Mouse (Mus musculus): ENCODE measurements around the gene Pigp. TPM values are rescaled to one million over a fixed set of nuclear protein-coding genes. Genes with fewer than 3 reads are reported as not detected.

The Pigp gene
- polyA plus RNA-seq (2015; fragmentation: Nextera tagmentation; extraction: Ambion mirVana) = 117 and 131 TPM in 2 replicates

GRCm38 (mm10) chr16:94371301-94371931 is at the start of gene Pigp:
TSS of gene Pigp (minus strand) at chr16:94371842.
- H3K9me3 ChIP-seq (replicated peaks; ENCODE audit: control insufficient read depth, low read length) = no peaks in the 10 kb centered on the region
- peak within 1 kb of the TSS; percentile 92 for H3K4me3 ChIP-seq (replicated peaks; ENCODE audit: low read length)
- H3K4me2 ChIP-seq (ENCODE audit: low read depth, low read length) = peak within 1 kb of the TSS; percentile 53
- peaks cover 8% of the 10 kb centered on the region; the same call in 1 of the 2 replicates for H3K4me1 ChIP-seq (ENCODE audit: control insufficient read depth, insufficient read depth, low read length)
- peak within 1 kb of the TSS; percentile 99 for H3K27ac ChIP-seq (ENCODE audit: low read length)
- peak; percentile 77 for ATAC-seq (ENCODE audit: insufficient read depth, low FRiP score)
- no peaks in the 10 kb centered on the region for H3K27me3 ChIP-seq (ENCODE audit: control insufficient read depth, insufficient read depth, low read length)
- no peaks in the 10 kb centered on the region for H3K36me3 ChIP-seq (ENCODE audit: control insufficient read depth, insufficient read depth, low read length)
- peak within 1 kb of the TSS; percentile 98 for H3K9ac ChIP-seq (ENCODE audit: low read length)
- WGBS = under 1% methylated on average over 43 of the region's 43 CpGs

- WGBS = 94% methylated on average over 3 of the region's 3 CpGs
- peaks cover 5% of the 10 kb centered on the region for H3K9me3 ChIP-seq (replicated peaks; ENCODE audit: control insufficient read depth, low read length)
- no peak overlapping the region for H3K9ac ChIP-seq (ENCODE audit: low read length)
- no peaks in the 10 kb centered on the region for H3K4me1 ChIP-seq (ENCODE audit: control insufficient read depth, insufficient read depth, low read length)
- no peak overlapping the region for H3K4me3 ChIP-seq (replicated peaks; ENCODE audit: low read length)
- no peak overlapping the region for H3K27ac ChIP-seq (ENCODE audit: low read length)
- H3K4me2 ChIP-seq (ENCODE audit: low read depth, low read length) = no peak overlapping the region
- no peaks in the 10 kb centered on the region for H3K27me3 ChIP-seq (ENCODE audit: control insufficient read depth, insufficient read depth, low read length)
- no peak for ATAC-seq (ENCODE audit: insufficient read depth, low FRiP score)
- peaks cover 37% of the 10 kb centered on the region for H3K36me3 ChIP-seq (ENCODE audit: control insufficient read depth, insufficient read depth, low read length)
Measured at GRCm38 (mm10) chr16:94420498-94420897, 48.9 kb upstream of the Pigp start.

- H3K4me1 ChIP-seq (ENCODE audit: control insufficient read depth, insufficient read depth, low read length) = no peaks in the 10 kb centered on the region
- no peak overlapping the region for H3K9ac ChIP-seq (ENCODE audit: low read length)
- H3K27ac ChIP-seq (ENCODE audit: low read length) = no peak overlapping the region
- H3K4me3 ChIP-seq (replicated peaks; ENCODE audit: low read length) = no peak overlapping the region
- 93% methylated on average over 6 of the region's 6 CpGs for WGBS
- no peaks in the 10 kb centered on the region for H3K9me3 ChIP-seq (replicated peaks; ENCODE audit: control insufficient read depth, low read length)
- H3K27me3 ChIP-seq (ENCODE audit: control insufficient read depth, insufficient read depth, low read length) = no peaks in the 10 kb centered on the region
- peaks cover 10% of the 10 kb centered on the region for H3K36me3 ChIP-seq (ENCODE audit: control insufficient read depth, insufficient read depth, low read length)
- no peak overlapping the region for H3K4me2 ChIP-seq (ENCODE audit: low read depth, low read length)
- ATAC-seq (ENCODE audit: insufficient read depth, low FRiP score) = no peak
Measured at GRCm38 (mm10) chr16:94414151-94414550, 42.5 kb upstream of the Pigp start.

- WGBS = 91% methylated on average over 4 of the region's 4 CpGs
- Histone ChIP-seq H3K4me2 (ENCODE audit: low read depth, low read length) (no peak overlapping the region), H3K27ac (ENCODE audit: low read length) (no peak overlapping the region), H3K9ac (ENCODE audit: low read length) (no peak overlapping the region), H3K4me3 (replicated peaks; ENCODE audit: low read length) (no peak overlapping the region), H3K9me3 (replicated peaks; ENCODE audit: control insufficient read depth, low read length) (no peaks in the 10 kb centered on the region), H3K36me3 (ENCODE audit: control insufficient read depth, insufficient read depth, low read length) (0 out of 2 replicates have a peak, but pooled peaks cover 2% of the 10 kb centered on the region), H3K4me1 (ENCODE audit: control insufficient read depth, insufficient read depth, low read length) (no peaks in the 10 kb centered on the region), H3K27me3 (ENCODE audit: control insufficient read depth, insufficient read depth, low read length) (no peaks in the 10 kb centered on the region)
- ATAC-seq (ENCODE audit: insufficient read depth, low FRiP score) = no peak
Measured at GRCm38 (mm10) chr16:94412760-94413159, 41.1 kb upstream of the Pigp start.

- no peaks in the 10 kb centered on the region for H3K27me3 ChIP-seq (ENCODE audit: control insufficient read depth, insufficient read depth, low read length)
- H3K4me3 ChIP-seq (replicated peaks; ENCODE audit: low read length) = no peak overlapping the region
- H3K27ac ChIP-seq (ENCODE audit: low read length) = no peak overlapping the region
- 0 out of 2 replicates have a peak, but pooled peaks cover 2% of the 10 kb centered on the region for H3K36me3 ChIP-seq (ENCODE audit: control insufficient read depth, insufficient read depth, low read length)
- no peaks in the 10 kb centered on the region for H3K4me1 ChIP-seq (ENCODE audit: control insufficient read depth, insufficient read depth, low read length)
- H3K4me2 ChIP-seq (ENCODE audit: low read depth, low read length) = no peak overlapping the region
- no peak for ATAC-seq (ENCODE audit: insufficient read depth, low FRiP score)
- WGBS = 82% methylated on average over 2 of the region's 2 CpGs
- H3K9me3 ChIP-seq (replicated peaks; ENCODE audit: control insufficient read depth, low read length) = no peaks in the 10 kb centered on the region
- no peak overlapping the region for H3K9ac ChIP-seq (ENCODE audit: low read length)
Measured at GRCm38 (mm10) chr16:94412198-94412597, 40.6 kb upstream of the Pigp start.

GRCm38 (mm10) chr16:94411287-94411686 is 39.6 kb upstream of the Pigp start:
- Histone ChIP-seq H3K27me3 (ENCODE audit: control insufficient read depth, insufficient read depth, low read length) (no peaks in the 10 kb centered on the region), H3K4me3 (replicated peaks; ENCODE audit: low read length) (no peak overlapping the region), H3K27ac (ENCODE audit: low read length) (no peak overlapping the region)

GRCm38 (mm10) chr16:94402185-94402584 is 30.5 kb upstream of the Pigp start:
- H3K4me1 ChIP-seq (ENCODE audit: control insufficient read depth, insufficient read depth, low read length) = no peaks in the 10 kb centered on the region; the same call in 1 of the 2 replicates
- H3K9ac ChIP-seq (ENCODE audit: low read length) = no peak overlapping the region
- H3K36me3 ChIP-seq (ENCODE audit: control insufficient read depth, insufficient read depth, low read length) = no peaks in the 10 kb centered on the region
- 71% methylated on average over 4 of the region's 4 CpGs for WGBS
- no peak for ATAC-seq (ENCODE audit: insufficient read depth, low FRiP score)
- H3K9me3 ChIP-seq (replicated peaks; ENCODE audit: control insufficient read depth, low read length) = no peaks in the 10 kb centered on the region
- no peak overlapping the region for H3K4me3 ChIP-seq (replicated peaks; ENCODE audit: low read length)
- H3K4me2 ChIP-seq (ENCODE audit: low read depth, low read length) = no peak overlapping the region
- H3K27ac ChIP-seq (ENCODE audit: low read length) = no peak overlapping the region
- H3K27me3 ChIP-seq (ENCODE audit: control insufficient read depth, insufficient read depth, low read length) = no peaks in the 10 kb centered on the region

More at GRCm38 (mm10) chr16:94411287-94411686, 39.6 kb upstream of the Pigp start:
- Histone ChIP-seq H3K9me3 (replicated peaks; ENCODE audit: control insufficient read depth, low read length) (no peaks in the 10 kb centered on the region), H3K4me2 (ENCODE audit: low read depth, low read length) (no peak overlapping the region), H3K36me3 (ENCODE audit: control insufficient read depth, insufficient read depth, low read length) (0 out of 2 replicates have a peak, but pooled peaks cover 2% of the 10 kb centered on the region), H3K9ac (ENCODE audit: low read length) (no peak overlapping the region), H3K4me1 (ENCODE audit: control insufficient read depth, insufficient read depth, low read length) (no peaks in the 10 kb centered on the region)
- 72% methylated on average over 3 of the region's 3 CpGs for WGBS
- no peak for ATAC-seq (ENCODE audit: insufficient read depth, low FRiP score)

- Histone ChIP-seq H3K27me3 (ENCODE audit: control insufficient read depth, insufficient read depth, low read length) (no peaks in the 10 kb centered on the region), H3K4me3 (replicated peaks; ENCODE audit: low read length) (no peak overlapping the region), H3K9me3 (replicated peaks; ENCODE audit: control insufficient read depth, low read length) (no peaks in the 10 kb centered on the region), H3K9ac (ENCODE audit: low read length) (no peak overlapping the region), H3K4me2 (ENCODE audit: low read depth, low read length) (no peak overlapping the region), H3K27ac (ENCODE audit: low read length) (no peak overlapping the region), H3K36me3 (ENCODE audit: control insufficient read depth, insufficient read depth, low read length) (no peaks in the 10 kb centered on the region), H3K4me1 (ENCODE audit: control insufficient read depth, insufficient read depth, low read length) (peaks cover 2% of the 10 kb centered on the region; the same call in 1 of the 2 replicates)
- ATAC-seq (ENCODE audit: insufficient read depth, low FRiP score) = no peak
- WGBS = 33% methylated on average over 2 of the region's 2 CpGs
Measured at GRCm38 (mm10) chr16:94401636-94402035, 30.0 kb upstream of the Pigp start.

GRCm38 (mm10) chr16:94399141-94399540 is 27.5 kb upstream of the Pigp start:
- Histone ChIP-seq H3K4me3 (replicated peaks; ENCODE audit: low read length) (no peak overlapping the region), H3K9me3 (replicated peaks; ENCODE audit: control insufficient read depth, low read length) (no peaks in the 10 kb centered on the region), H3K36me3 (ENCODE audit: control insufficient read depth, insufficient read depth, low read length) (no peaks in the 10 kb centered on the region), H3K9ac (ENCODE audit: low read length) (no peak overlapping the region), H3K4me1 (ENCODE audit: control insufficient read depth, insufficient read depth, low read length) (peaks cover 3% of the 10 kb centered on the region; the same call in 1 of the 2 replicates), H3K27me3 (ENCODE audit: control insufficient read depth, insufficient read depth, low read length) (no peaks in the 10 kb centered on the region), H3K4me2 (ENCODE audit: low read depth, low read length) (no peak overlapping the region), H3K27ac (ENCODE audit: low read length) (no peak overlapping the region)
- WGBS = 83% methylated on average over 2 of the region's 2 CpGs
- ATAC-seq (ENCODE audit: insufficient read depth, low FRiP score) = no peak

Data from stomach, embryonic 16.5 days (tissue).